Comparison of ENCODE assay signal across 7 mouse cellular contexts in genomic region chr8:4588165-4589000, GRCm38 (mm10). TPM values are rescaled to one million over a fixed set of nuclear protein-coding genes. Genes with fewer than 3 reads are reported as not detected.
DNase-seq lines count a peak whose midpoint lies in the region; ATAC-seq and TF ChIP-seq lines count a peak whose summit lies in the region.

No protein-coding gene starts in this region.

- H3K36me3 ChIP-seq in heart, postnatal 0 days (replicated peaks; ENCODE audit: control insufficient read depth, insufficient read depth, low read length) = no peaks in the 10 kb centered on the region

- H3K4me1 ChIP-seq in heart, postnatal 0 days (ENCODE audit: control insufficient read depth, insufficient read depth) = no peaks in the 10 kb centered on the region

- H3K9me3 ChIP-seq in heart, postnatal 0 days (replicated peaks; ENCODE audit: control insufficient read depth, low read length) = no peaks in the 10 kb centered on the region

- 32% methylated on average over 9 of the region's 9 CpGs for WGBS in heart, postnatal 0 days

- DNase-seq in NIH3T3 (ENCODE audit: low read depth) = peak; percentile 86
- DNase-seq in embryo, embryonic 10 days (ENCODE audit: low spot score) = peak; percentile 87
- peak; percentile 75 for DNase-seq in heart, postnatal 0 days (ENCODE audit: low spot score)
- peak; percentile 35 to 38 for DNase-seq in kidney, postnatal 36 days
- DNase-seq in lung, postnatal 10 days = peak; percentile 60
- DNase-seq in right cerebral cortex, adult 18-20 months = peak; percentile 7

- peak; percentile 69 for ATAC-seq in CD4-positive, CD25-positive, alpha-beta regulatory T cell, adult 4 months
- ATAC-seq in heart, postnatal 0 days (ENCODE audit: insufficient read depth, low read depth) = no peak

- H3K27me3 ChIP-seq in heart, postnatal 0 days (ENCODE audit: control insufficient read depth, insufficient read depth, low read length) = no peaks in the 10 kb centered on the region

- no peak overlapping the region for H3K27ac ChIP-seq in heart, postnatal 0 days (ENCODE audit: low read depth)

- TF ChIP-seq EP300 in heart, postnatal 0 days (IDR thresholded peaks at IDR 0.05; ENCODE audit: low read depth) = no peak

- no peak overlapping the region for H3K9ac ChIP-seq in heart, postnatal 0 days (replicated peaks; ENCODE audit: low read depth, low read length)

- H3K4me2 ChIP-seq in heart, postnatal 0 days (ENCODE audit: low read depth, low read length) = no peak overlapping the region

- TF ChIP-seq CTCF in heart, postnatal 0 days (IDR thresholded peaks at IDR 0.05; ENCODE audit: low read depth) = peak; percentile 74

- no peak overlapping the region for H3K4me3 ChIP-seq in heart, postnatal 0 days (ENCODE audit: low read depth, low read length)

RNA-seq across cellular contexts. Expression of gene Zfp958, which starts 24.6 kb away (rescaled TPM):
- polyA plus RNA-seq in CD4-positive, CD25-positive, alpha-beta regulatory T cell, adult 4 months (2017; shearing (Covaris generic)) = 10 to 100 TPM; 13.1 to 17.7 TPM
- total RNA-seq in heart, postnatal 0 days (2014; rRNA removed; ENCODE audit: low replicate concordance) = 6.7 and 6.8 TPM in 2 replicates
- polyA plus RNA-seq in heart, postnatal 0 days (2015; fragmentation: Nextera tagmentation; extraction: Ambion mirVana) = 9.0 and 10.1 TPM in 2 replicates

Comparison
In these comparisons a context has a peak if more than half of its experiments do, and no peak if none do; other contexts are left out.
1. DNase-seq: peak in every context shown above with its lines; median percentile 87 in embryo, embryonic 10 days; 86 in NIH3T3; 75 in heart, postnatal 0 days; 60 in lung, postnatal 10 days; 36 in kidney, postnatal 36 days; 7 in right cerebral cortex, adult 18-20 months.